Mouse (Mus musculus) midbrain, embryonic 13.5 days (tissue): Measurements from ENCODE around the gene Mrpl33. TPM values are rescaled to one million over a fixed set of nuclear protein-coding genes. Genes with fewer than 3 reads are reported as not detected.
A peak's percentile ranks its signal among the peaks of the same experiment; 100 is the strongest.

Source experiments
- ATAC-seq: fragments of 200-750 bp; cut with Nextera tagmentation; 2 replicates; pipeline ENCODE4 v1.8.0; 2017; ENCODE audit warnings: mild to moderate bottlenecking, moderate TSS enrichment, moderate library complexity
- H3K27ac ChIP-seq: fragments of 300-500 bp; sonication (generic); 2 replicates; pipeline ENCODE4 v1.5.1; 2015; ENCODE audit warnings: inconsistent platforms, mild to moderate bottlenecking, moderate library complexity
- H3K27me3 ChIP-seq: fragments of 300-500 bp; sonication (generic); 2 replicates; pipeline ENCODE4 v1.6.1; 2015; ENCODE audit warnings: mild to moderate bottlenecking, inconsistent platforms
- H3K36me3 ChIP-seq: fragments of 300-500 bp; sonication (generic); 2 replicates; pipeline ENCODE4 v1.6.1; 2015; ENCODE audit warnings: mild to moderate bottlenecking, inconsistent platforms
- H3K4me1 ChIP-seq: fragments of 300-500 bp; sonication (generic); replicated peaks from 2 replicates; pipeline ENCODE4 v1.6.1; 2015; ENCODE audit warnings: inconsistent platforms
- H3K4me2 ChIP-seq: fragments of 300-500 bp; sonication (generic); replicated peaks from 2 replicates; pipeline ENCODE4 v1.6.1; 2015; ENCODE audit warnings: moderate library complexity, mild to moderate bottlenecking, inconsistent platforms
- H3K4me3 ChIP-seq: fragments of 300-500 bp; sonication (generic); replicated peaks from 2 replicates; pipeline ENCODE4 v1.5.1; 2015; ENCODE audit warnings: mild to moderate bottlenecking, inconsistent platforms
- H3K9ac ChIP-seq: fragments of 300-500 bp; sonication (generic); replicated peaks from 2 replicates; pipeline ENCODE4 v1.6.1; 2015; ENCODE audit warnings: mild to moderate bottlenecking, inconsistent platforms
- H3K9me3 ChIP-seq: fragments of 300-500 bp; sonication (generic); 2 replicates; pipeline ENCODE4 v1.6.1; 2016; ENCODE audit warnings: mild to moderate bottlenecking, inconsistent platforms
- WGBS: fragments of 180-500 bp; shearing (Covaris S2); methylation state at CpG from one replicate; pipeline ENCODE4 v1.1.7; 2015; 5-methylcytosine and 5-hydroxymethylcytosine counted together
- polyA plus RNA-seq: library from polyadenylated mRNA; unstranded; fragments of >200 nt; fragmentation: Nextera tagmentation; extraction: Ambion mirVana; gene quantifications from 2 replicates; pipeline ENCODE4 v1.2.1, GENCODE M21; 2015

Mrpl33 gene
- 188 and 192 TPM in 2 replicates for polyA plus RNA-seq

DNA sequence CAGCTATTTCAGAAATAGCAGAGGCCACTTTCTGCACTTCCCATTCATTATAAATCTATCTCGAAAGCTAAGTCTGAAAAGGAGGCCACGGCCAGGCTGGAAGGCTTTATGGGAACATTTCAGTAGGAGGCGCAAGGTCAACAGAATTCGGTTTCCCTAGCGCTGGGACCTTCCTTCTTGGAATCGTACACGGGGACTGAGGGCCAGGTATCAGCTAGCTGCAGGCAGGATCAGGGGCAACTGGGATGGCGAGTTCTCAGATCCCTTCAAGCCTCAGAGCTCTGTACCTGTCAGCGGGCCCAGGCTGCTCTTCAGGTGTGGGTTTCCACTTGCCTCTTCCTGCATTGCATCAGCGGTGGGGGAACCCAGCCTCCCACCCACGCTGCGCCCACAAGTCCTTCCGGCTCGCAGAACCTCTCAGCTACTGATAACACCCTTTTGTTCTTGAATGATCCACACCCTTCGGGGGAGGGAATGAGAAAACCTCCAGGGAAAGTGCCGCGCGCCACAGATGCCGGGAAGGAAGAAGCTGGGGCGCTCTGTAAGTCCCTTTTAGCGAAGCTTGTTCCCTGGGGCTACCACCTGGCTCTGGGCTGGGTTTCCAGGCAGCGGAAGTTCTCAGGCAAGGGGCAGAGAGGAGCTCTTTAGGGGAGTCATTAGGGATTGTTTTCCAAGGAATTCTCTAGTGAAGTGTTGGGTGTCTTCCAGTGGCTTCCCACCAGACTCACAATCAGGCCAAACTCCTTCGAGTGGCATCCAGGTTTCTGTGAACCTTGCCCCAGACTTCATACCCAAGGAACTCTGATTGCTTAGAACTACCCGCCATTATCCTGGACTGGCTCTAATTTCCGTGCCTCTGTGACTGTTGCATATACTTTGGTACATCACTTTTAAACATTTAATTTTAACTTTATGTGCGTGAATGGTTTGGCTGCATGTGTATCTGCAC lies at the start of gene Mrpl33:
Mrpl33 (plus strand) TSS at position 455 of the 949 bp plus-strand sequence.
- Histone ChIP-seq H3K4me3 (peak within 1 kb of the TSS; percentile 34), H3K4me1 (peaks cover 13% of the 10 kb centered on the region), H3K27me3 (peaks cover 7% of the 10 kb centered on the region; the same call in 1 of the 2 replicates), H3K27ac (no peak within 1 kb of the TSS), H3K36me3 (no peaks in the 10 kb centered on the region), H3K9me3 (no peaks in the 10 kb centered on the region), H3K9ac (peak within 1 kb of the TSS; percentile 57), H3K4me2 (peak within 1 kb of the TSS; percentile 62)
- 7% methylated on average over 26 of the region's 26 CpGs for WGBS
- 0 out of 2 replicates have a peak, but pooled peaks have one; percentile 17 for ATAC-seq

DNA sequence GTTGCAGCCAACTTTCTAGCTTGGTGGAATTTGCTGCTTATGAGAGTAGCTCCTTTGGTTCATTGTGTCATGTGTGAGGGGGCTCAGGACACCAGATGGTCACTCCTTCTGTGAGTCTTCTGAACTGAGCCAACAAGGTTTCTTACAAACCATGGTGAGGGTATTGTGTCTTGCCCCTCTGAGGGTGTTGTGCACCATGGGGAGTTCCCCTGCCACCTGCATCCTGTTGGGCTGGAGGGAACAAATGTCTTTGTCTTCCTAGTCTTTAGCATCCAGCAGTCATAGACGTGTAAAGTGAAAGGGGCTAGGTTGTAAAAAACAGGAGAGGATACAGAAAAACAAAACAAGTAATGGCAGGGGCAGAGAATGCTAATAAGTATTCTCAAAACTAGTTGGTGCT lies 37.3 kb upstream of the Mrpl33 start:
- H3K27me3 ChIP-seq: no peaks in the 10 kb centered on the region
- WGBS: 46% methylated on average over 1 of the region's 1 CpGs
- ATAC-seq: no peak
- peaks cover 62% of the 10 kb centered on the region for H3K36me3 ChIP-seq
- H3K27ac ChIP-seq: no peak overlapping the region
- H3K4me2 ChIP-seq: no peak overlapping the region
- H3K9me3 ChIP-seq: no peaks in the 10 kb centered on the region
- H3K9ac ChIP-seq: no peak overlapping the region
- 0 out of 2 replicates have a peak, but pooled peaks cover 2% of the 10 kb centered on the region for H3K4me1 ChIP-seq
- H3K4me3 ChIP-seq: no peak overlapping the region

DNA sequence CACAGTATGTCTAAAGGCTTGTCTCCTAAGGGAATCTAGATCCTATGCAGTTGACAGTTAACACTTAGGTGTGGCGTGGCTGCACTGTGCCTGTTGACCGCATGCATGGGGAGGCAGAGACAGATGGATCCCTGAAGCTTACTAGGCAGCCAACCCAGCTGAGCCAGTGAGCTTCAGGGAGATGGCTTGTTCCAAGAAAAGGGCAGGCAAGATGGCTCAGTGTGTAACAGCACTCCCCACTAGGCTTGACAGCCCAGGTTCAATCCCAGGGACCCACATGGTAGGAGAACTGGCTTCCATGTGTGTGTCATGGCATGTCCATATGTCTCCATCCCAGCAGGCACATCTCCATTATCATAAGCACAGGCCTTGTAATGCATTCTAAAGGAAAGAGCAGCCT lies 36.4 kb upstream of the Mrpl33 start:
- 100% methylated on average over 2 of the region's 2 CpGs for WGBS
- H3K9ac ChIP-seq: no peak overlapping the region
- no peak for ATAC-seq

DNA sequence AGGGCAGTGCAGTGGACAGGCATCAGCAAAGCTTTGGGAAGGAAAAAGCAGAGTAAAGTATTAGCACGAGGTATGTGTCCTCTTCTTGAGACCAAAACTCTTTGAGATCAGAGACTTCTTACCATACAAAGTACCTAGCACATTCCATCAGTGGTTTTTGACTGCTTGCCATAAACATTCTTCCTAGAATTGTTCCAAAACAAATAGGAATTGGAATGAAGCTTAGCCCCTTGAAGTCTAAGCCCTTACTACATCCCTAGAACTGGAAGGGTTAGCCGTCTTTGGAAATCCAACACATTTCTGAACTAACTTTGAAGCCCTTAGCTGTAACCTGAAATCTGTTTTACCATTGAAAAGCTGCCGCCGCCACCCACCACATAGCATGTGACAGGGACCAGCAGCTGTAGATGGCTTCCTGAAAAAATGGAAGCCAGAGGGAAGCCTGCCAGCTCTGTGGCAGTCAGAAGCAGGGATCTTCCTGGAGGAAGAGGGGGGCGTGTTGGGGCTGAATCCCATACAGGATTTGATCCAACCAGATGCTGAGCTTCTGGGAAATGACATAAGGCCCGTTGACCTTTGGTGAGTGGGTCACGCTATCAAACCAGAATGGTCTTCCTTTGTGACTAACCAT lies 34.6 kb upstream of the Mrpl33 start:
- Histone ChIP-seq H3K27ac (no peak overlapping the region), H3K4me3 (no peak overlapping the region), H3K9ac (no peak overlapping the region), H3K4me1 (0 out of 2 replicates have a peak, but pooled peaks cover 2% of the 10 kb centered on the region), H3K36me3 (peaks cover 42% of the 10 kb centered on the region), H3K9me3 (no peaks in the 10 kb centered on the region), H3K4me2 (no peak overlapping the region), H3K27me3 (no peaks in the 10 kb centered on the region)
- no peak for ATAC-seq
- 91% methylated on average over 7 of the region's 7 CpGs for WGBS

More for the DNA sequence above, 36.4 kb upstream of the Mrpl33 start:
- Histone ChIP-seq H3K27ac (no peak overlapping the region), H3K27me3 (no peaks in the 10 kb centered on the region), H3K4me2 (no peak overlapping the region), H3K9me3 (no peaks in the 10 kb centered on the region), H3K36me3 (peaks cover 54% of the 10 kb centered on the region), H3K4me1 (0 out of 2 replicates have a peak, but pooled peaks cover 2% of the 10 kb centered on the region), H3K4me3 (no peak overlapping the region)

- WGBS: 9% methylated on average over 6 of the region's 6 CpGs
- no peak overlapping the region for H3K27ac ChIP-seq
- H3K9me3 ChIP-seq: no peaks in the 10 kb centered on the region
- no peak overlapping the region for H3K9ac ChIP-seq
- H3K4me2 ChIP-seq: no peak overlapping the region
- no peak overlapping the region for H3K4me3 ChIP-seq
- H3K27me3 ChIP-seq: no peaks in the 10 kb centered on the region
- H3K36me3 ChIP-seq: peaks cover 36% of the 10 kb centered on the region
- ATAC-seq: peak; percentile 50; the same call in 1 of the 2 replicates
- 0 out of 2 replicates have a peak, but pooled peaks cover 2% of the 10 kb centered on the region for H3K4me1 ChIP-seq
These were observed 33.2 kb upstream of the Mrpl33 start for GRCm38 (mm10) chr5:31563496-31563895.

DNA sequence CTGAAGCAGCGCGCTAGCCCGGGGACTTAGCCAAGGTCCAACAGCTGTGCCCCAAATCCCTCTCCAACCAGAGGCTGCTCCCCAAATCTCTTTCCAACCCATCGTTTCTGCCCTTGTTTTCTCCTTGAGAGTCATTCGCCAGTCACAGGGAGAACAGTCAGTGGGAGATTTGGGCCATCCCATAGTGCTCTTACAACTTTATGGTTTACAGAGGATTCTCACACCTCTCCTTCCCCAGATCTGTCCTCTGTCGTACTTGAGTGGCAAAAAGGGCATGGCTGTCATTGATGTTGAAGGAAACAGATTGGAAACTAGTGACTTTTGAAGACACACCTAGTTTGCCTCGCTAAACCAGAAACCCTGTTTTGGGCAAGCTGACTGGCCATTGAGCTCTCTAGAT lies 32.8 kb upstream of the Mrpl33 start:
- Histone ChIP-seq H3K4me1 (0 out of 2 replicates have a peak, but pooled peaks cover 2% of the 10 kb centered on the region), H3K9ac (no peak overlapping the region), H3K4me2 (no peak overlapping the region), H3K9me3 (no peaks in the 10 kb centered on the region), H3K4me3 (no peak overlapping the region), H3K27ac (no peak overlapping the region), H3K36me3 (peaks cover 36% of the 10 kb centered on the region), H3K27me3 (no peaks in the 10 kb centered on the region)
- WGBS: 49% methylated on average over 7 of the region's 7 CpGs
- ATAC-seq: no peak

DNA sequence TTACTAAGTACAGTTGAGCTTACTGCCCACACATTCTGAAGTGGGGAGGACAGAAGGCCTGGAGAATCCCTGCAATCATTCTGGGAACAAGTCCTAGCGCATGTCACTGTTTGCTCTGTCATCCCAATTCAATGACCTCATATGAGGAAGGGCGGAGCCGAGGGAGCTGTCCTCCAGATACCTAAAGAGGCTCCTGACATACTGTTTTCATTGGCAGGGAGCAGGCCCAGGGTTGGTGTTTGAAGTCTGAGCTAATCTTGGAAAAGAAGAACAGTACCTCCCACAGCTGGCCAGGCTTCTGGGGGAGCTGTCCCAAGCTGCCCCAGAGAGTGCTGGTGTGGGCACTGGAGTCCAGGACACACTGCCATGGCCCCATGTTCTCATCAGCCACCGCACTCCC lies 31.8 kb upstream of the Mrpl33 start:
- no peaks in the 10 kb centered on the region for H3K9me3 ChIP-seq
- H3K27me3 ChIP-seq: no peaks in the 10 kb centered on the region
- H3K4me3 ChIP-seq: no peak overlapping the region
- no peak overlapping the region for H3K4me2 ChIP-seq
- peaks cover 26% of the 10 kb centered on the region for H3K36me3 ChIP-seq
- 0 out of 2 replicates have a peak, but pooled peaks cover 2% of the 10 kb centered on the region for H3K4me1 ChIP-seq
- no peak overlapping the region for H3K9ac ChIP-seq
- H3K27ac ChIP-seq: no peak overlapping the region
- no peak for ATAC-seq
- WGBS: 91% methylated on average over 4 of the region's 4 CpGs

GRCm38 (mm10) chr5:31566026-31566425 lies 30.7 kb upstream of the Mrpl33 start:
- H3K4me1 ChIP-seq: peaks cover 9% of the 10 kb centered on the region
- 74% methylated on average over 7 of the region's 7 CpGs for WGBS
- peaks cover 17% of the 10 kb centered on the region; the same call in 1 of the 2 replicates for H3K36me3 ChIP-seq
- no peaks in the 10 kb centered on the region for H3K27me3 ChIP-seq
- ATAC-seq: no peak
- no peak overlapping the region for H3K4me2 ChIP-seq
- no peak overlapping the region for H3K9ac ChIP-seq
- H3K4me3 ChIP-seq: no peak overlapping the region
- H3K27ac ChIP-seq: no peak overlapping the region
- H3K9me3 ChIP-seq: no peaks in the 10 kb centered on the region

GRCm38 (mm10) chr5:31566457-31566856 lies 30.3 kb upstream of the Mrpl33 start:
- 52% methylated on average over 3 of the region's 3 CpGs for WGBS
- H3K27me3 ChIP-seq: no peaks in the 10 kb centered on the region
- no peak overlapping the region for H3K4me3 ChIP-seq
- no peak overlapping the region for H3K4me2 ChIP-seq
- peaks cover 12% of the 10 kb centered on the region for H3K4me1 ChIP-seq
- no peaks in the 10 kb centered on the region for H3K9me3 ChIP-seq
- peaks cover 15% of the 10 kb centered on the region; the same call in 1 of the 2 replicates for H3K36me3 ChIP-seq
- H3K9ac ChIP-seq: no peak overlapping the region
- no peak overlapping the region for H3K27ac ChIP-seq
- ATAC-seq: no peak

GRCm38 (mm10) chr5:31567951-31568657 lies 28.6 kb upstream of the Mrpl33 start:
- H3K4me3 ChIP-seq: no peak overlapping the region
- no peaks in the 10 kb centered on the region for H3K27me3 ChIP-seq
- H3K4me2 ChIP-seq: no peak overlapping the region
- WGBS: 79% methylated on average over 5 of the region's 5 CpGs
- H3K9ac ChIP-seq: no peak overlapping the region
- ATAC-seq: no peak
- no peaks in the 10 kb centered on the region for H3K9me3 ChIP-seq
- H3K36me3 ChIP-seq: 0 out of 2 replicates have a peak, but pooled peaks cover 2% of the 10 kb centered on the region
- peaks cover 12% of the 10 kb centered on the region for H3K4me1 ChIP-seq
- H3K27ac ChIP-seq: no peak overlapping the region

DNA sequence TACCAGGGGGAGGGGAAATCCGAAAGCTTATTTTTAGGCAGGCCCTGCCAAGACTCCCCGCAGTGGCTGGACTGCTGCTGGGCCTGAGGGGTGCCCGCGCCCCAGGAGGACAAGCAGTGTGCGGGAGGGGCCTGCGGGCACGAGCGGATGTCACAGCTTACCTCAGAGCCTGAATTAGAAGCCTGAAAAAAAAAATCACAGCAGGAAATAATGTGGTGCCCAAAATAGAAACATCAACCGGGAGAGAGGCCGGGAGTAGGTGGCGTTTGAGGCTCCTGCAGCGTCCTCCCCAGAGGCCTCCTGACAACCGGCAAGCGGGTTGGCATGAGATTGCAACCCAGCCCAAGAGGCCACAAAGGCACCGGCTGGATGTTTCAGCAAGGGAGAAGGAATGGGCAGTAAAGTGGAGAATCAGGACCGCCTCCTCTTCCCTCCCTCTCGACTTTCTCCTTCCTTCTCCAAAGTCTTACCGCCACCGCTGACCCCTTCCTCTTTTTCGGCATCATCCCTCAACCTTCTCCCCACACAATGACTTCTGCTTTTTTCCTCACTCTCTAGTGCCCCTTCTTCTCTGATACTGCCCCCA lies 25.6 kb upstream of the Mrpl33 start:
- H3K27ac ChIP-seq: no peak overlapping the region
- 13% methylated on average over 20 of the region's 20 CpGs for WGBS
- peak overlapping the region; percentile 33 for H3K4me2 ChIP-seq
- H3K27me3 ChIP-seq: no peaks in the 10 kb centered on the region
- peaks cover 10% of the 10 kb centered on the region for H3K4me1 ChIP-seq
- no peak for ATAC-seq
- peak overlapping the region; percentile 28; the same call in 1 of the 2 replicates for H3K9ac ChIP-seq
- H3K4me3 ChIP-seq: no peak overlapping the region
- 0 out of 2 replicates have a peak, but pooled peaks cover 2% of the 10 kb centered on the region for H3K36me3 ChIP-seq
- H3K9me3 ChIP-seq: no peaks in the 10 kb centered on the region
